Mouse (Mus musculus): ENCODE data around the gene Gm5475. TPM values are rescaled to one million over a fixed set of nuclear protein-coding genes. Genes with fewer than 3 reads are reported as not detected.

The Gm5475 gene
- total RNA-seq, 2 experiments from 2014 or later = not detected

Other genes with a start within 250 kb of the Gm5475 start
- 77.0 and 100 TPM in 2 replicates for gene Atf1, start 194.3 kb upstream of the Gm5475 start, total RNA-seq (2015)
- 52.8 and 95.7 TPM in 2 replicates for gene Atf1, start 194.3 kb upstream of the Gm5475 start, total RNA-seq (2017)
- not detected in 2 replicates for gene Tmprss12, start 141.3 kb upstream of the Gm5475 start, total RNA-seq (2015)
- not detected in 2 replicates for gene Tmprss12, start 141.3 kb upstream of the Gm5475 start, total RNA-seq (2017)
- 21.4 and 25.2 TPM in 2 replicates for gene Mettl7a1, start 118.0 kb upstream of the Gm5475 start, total RNA-seq (2015)
- gene Mettl7a1, start 118.0 kb upstream of the Gm5475 start, total RNA-seq (2017) = 59.4 and 64.4 TPM in 2 replicates
- gene Mettl7a3, start 87.2 kb upstream of the Gm5475 start, total RNA-seq (2015) = not detected in 2 replicates
- not detected in 2 replicates for gene Mettl7a3, start 87.2 kb upstream of the Gm5475 start, total RNA-seq (2017)
- gene Methig1, start 69.0 kb upstream of the Gm5475 start, total RNA-seq (2015) = not detected in 2 replicates
- gene Methig1, start 69.0 kb upstream of the Gm5475 start, total RNA-seq (2017) = not detected in 2 replicates
- gene Mettl7a2, start 68.9 kb upstream of the Gm5475 start, total RNA-seq (2015) = not detected in 2 replicates
- not detected in 2 replicates for gene Mettl7a2, start 68.9 kb upstream of the Gm5475 start, total RNA-seq (2017)
- gene Higd1c, start 57.6 kb upstream of the Gm5475 start, total RNA-seq (2015) = not detected in 2 replicates
- gene Higd1c, start 57.6 kb upstream of the Gm5475 start, total RNA-seq (2017) = not detected in 2 replicates
- gene Slc11a2, start 2.9 kb downstream of the Gm5475 start, total RNA-seq (2015) = 5.0 and 5.3 TPM in 2 replicates
- 3.1 and 6.0 TPM in 2 replicates for gene Slc11a2, start 2.9 kb downstream of the Gm5475 start, total RNA-seq (2017)
- 15.2 and 17.2 TPM in 2 replicates for gene Letmd1, start 46.9 kb downstream of the Gm5475 start, total RNA-seq (2015)
- gene Letmd1, start 46.9 kb downstream of the Gm5475 start, total RNA-seq (2017) = 8.8 and 15.5 TPM in 2 replicates
- 0.65 and 1.2 TPM in 2 replicates for gene Csrnp2, start 73.3 kb downstream of the Gm5475 start, total RNA-seq (2015)
- 0.70 and 0.81 TPM in 2 replicates for gene Csrnp2, start 73.3 kb downstream of the Gm5475 start, total RNA-seq (2017)
- 1.2 and 2.0 TPM in 2 replicates for gene Tfcp2, start 129.9 kb downstream of the Gm5475 start, total RNA-seq (2015)
- 3.8 and 4.0 TPM in 2 replicates for gene Tfcp2, start 129.9 kb downstream of the Gm5475 start, total RNA-seq (2017)
- gene Pou6f1, start 177.8 kb downstream of the Gm5475 start, total RNA-seq (2015) = 1.0 and 1.1 TPM in 2 replicates
- 0.37 and 0.73 TPM in 2 replicates for gene Pou6f1, start 177.8 kb downstream of the Gm5475 start, total RNA-seq (2017)
- 576 and 578 TPM in 2 replicates for gene Dazap2, start 193.2 kb downstream of the Gm5475 start, total RNA-seq (2015)
- 242 and 284 TPM in 2 replicates for gene Dazap2, start 193.2 kb downstream of the Gm5475 start, total RNA-seq (2017)
- gene Smagp, start 214.8 kb downstream of the Gm5475 start, total RNA-seq (2015) = 1.1 and 3.2 TPM in 2 replicates
- gene Smagp, start 214.8 kb downstream of the Gm5475 start, total RNA-seq (2017) = 0.51 and 4.5 TPM in 2 replicates
- 309 and 324 TPM in 2 replicates for gene Bin2, start 247.4 kb downstream of the Gm5475 start, total RNA-seq (2015)
- gene Bin2, start 247.4 kb downstream of the Gm5475 start, total RNA-seq (2017) = 275 and 304 TPM in 2 replicates

Data from megakaryocyte, adult 5-6 weeks (primary cell).